10 mouse cellular contexts compared by ENCODE assay signal in genomic region chr9:120976158-120976557, GRCm38 (mm10). TPM values are rescaled to one million over a fixed set of nuclear protein-coding genes. Genes with fewer than 3 reads are reported as not detected.
A peak's percentile ranks its signal among the peaks of the same experiment; 100 is the strongest.
DNase-seq lines count a peak whose midpoint lies in the region; ATAC-seq lines count a peak whose summit lies in the region.
"Had no signal": no experiment of that assay in that cellular context is flagged by ENCODE, and none has a peak within 500 bp of the region (broad histone marks: within the 10 kb centered on the region; RNA-seq: fewer than 3 reads in every experiment).

No protein-coding gene starts in this region.

- 62% methylated on average over 5 of the region's 5 CpGs for WGBS in embryonic facial prominence, embryonic 14.5 days
- WGBS in embryonic facial prominence, embryonic 10.5 days: 86% methylated on average over 5 of the region's 5 CpGs
- WGBS in midbrain, embryonic 13.5 days: 61% methylated on average over 5 of the region's 5 CpGs
- WGBS in midbrain, embryonic 11.5 days: 79% methylated on average over 5 of the region's 5 CpGs
- 65% methylated on average over 5 of the region's 5 CpGs for WGBS in kidney, embryonic 16.5 days
- 50% methylated on average over 5 of the region's 5 CpGs for WGBS in neural tube, embryonic 15.5 days

- no peak overlapping the region for H3K4me3 ChIP-seq in embryonic facial prominence, embryonic 14.5 days (ENCODE audit: low read depth, low read length)
- no peak overlapping the region for H3K4me3 ChIP-seq in embryonic facial prominence, embryonic 10.5 days
- H3K4me3 ChIP-seq in midbrain, embryonic 13.5 days (replicated peaks): no peak overlapping the region
- no peak overlapping the region for H3K4me3 ChIP-seq in midbrain, embryonic 11.5 days (ENCODE audit: low read depth, low read length)
- H3K4me3 ChIP-seq in kidney, embryonic 16.5 days (ENCODE audit: low read length): no peak overlapping the region
- no peak overlapping the region for H3K4me3 ChIP-seq in neural tube, embryonic 15.5 days (replicated peaks)
- H3K4me3 ChIP-seq: liver, embryonic 13.5 days had no signal

- H3K4me2 ChIP-seq in embryonic facial prominence, embryonic 14.5 days (ENCODE audit: low read depth, low read length): no peak overlapping the region
- H3K4me2 ChIP-seq in midbrain, embryonic 13.5 days (replicated peaks): no peak overlapping the region
- H3K4me2 ChIP-seq in midbrain, embryonic 11.5 days: no peak overlapping the region
- H3K4me2 ChIP-seq in kidney, embryonic 16.5 days (replicated peaks; ENCODE audit: low read depth, low read length): no peak overlapping the region
- no peak overlapping the region for H3K4me2 ChIP-seq in neural tube, embryonic 15.5 days
- H3K4me2 ChIP-seq: liver, embryonic 13.5 days had no signal

- ATAC-seq in embryonic facial prominence, embryonic 14.5 days (ENCODE audit: low read depth): peak; percentile 44
- ATAC-seq in midbrain, embryonic 13.5 days: 0 out of 2 replicates have a peak, but pooled peaks have one; percentile 51
- no peak for ATAC-seq in midbrain, embryonic 11.5 days (ENCODE audit: low FRiP score)
- peak; percentile 39; the same call in 1 of the 2 replicates for ATAC-seq in kidney, embryonic 16.5 days (ENCODE audit: low FRiP score, low TSS enrichment)
- ATAC-seq in neural tube, embryonic 15.5 days (ENCODE audit: low FRiP score): peak; percentile 58; the same call in 1 of the 2 replicates

- H3K9ac ChIP-seq in embryonic facial prominence, embryonic 14.5 days (ENCODE audit: low read depth, low read length): no peak overlapping the region
- no peak overlapping the region for H3K9ac ChIP-seq in midbrain, embryonic 13.5 days (replicated peaks)
- no peak overlapping the region for H3K9ac ChIP-seq in midbrain, embryonic 11.5 days (ENCODE audit: low read length)
- no peak overlapping the region for H3K9ac ChIP-seq in kidney, embryonic 16.5 days (replicated peaks; ENCODE audit: low read length)
- H3K9ac ChIP-seq in neural tube, embryonic 15.5 days (replicated peaks): no peak overlapping the region
- H3K9ac ChIP-seq: liver, embryonic 13.5 days had no signal

- H3K4me1 ChIP-seq in embryonic facial prominence, embryonic 14.5 days (ENCODE audit: control insufficient read depth, insufficient read depth, low read length): peaks cover 11% of the 10 kb centered on the region
- peaks cover 34% of the 10 kb centered on the region for H3K4me1 ChIP-seq in embryonic facial prominence, embryonic 10.5 days
- peaks cover 22% of the 10 kb centered on the region for H3K4me1 ChIP-seq in midbrain, embryonic 13.5 days (replicated peaks)
- no peaks in the 10 kb centered on the region for H3K4me1 ChIP-seq in midbrain, embryonic 11.5 days (ENCODE audit: control insufficient read depth, insufficient read depth, low read length)
- peaks cover 5% of the 10 kb centered on the region; the same call in 1 of the 2 replicates for H3K4me1 ChIP-seq in kidney, embryonic 16.5 days (ENCODE audit: insufficient read depth, low read length)
- peaks cover 16% of the 10 kb centered on the region for H3K4me1 ChIP-seq in neural tube, embryonic 15.5 days
- H3K4me1 ChIP-seq: liver, embryonic 13.5 days had no signal

- H3K27me3 ChIP-seq in embryonic facial prominence, embryonic 14.5 days (replicated peaks; ENCODE audit: control insufficient read depth, insufficient read depth, low read length): no peaks in the 10 kb centered on the region
- H3K27me3 ChIP-seq in embryonic facial prominence, embryonic 10.5 days (replicated peaks; ENCODE audit: low read depth, poor library complexity, severe bottlenecking): no peaks in the 10 kb centered on the region
- no peaks in the 10 kb centered on the region for H3K27me3 ChIP-seq in midbrain, embryonic 13.5 days
- no peaks in the 10 kb centered on the region for H3K27me3 ChIP-seq in midbrain, embryonic 11.5 days (ENCODE audit: control insufficient read depth, insufficient read depth, low read length)
- no peaks in the 10 kb centered on the region for H3K27me3 ChIP-seq in kidney, embryonic 16.5 days (ENCODE audit: insufficient read depth, low read length)
- no peaks in the 10 kb centered on the region for H3K27me3 ChIP-seq in neural tube, embryonic 15.5 days (replicated peaks)
- H3K27me3 ChIP-seq: liver, embryonic 13.5 days had no signal

- no peaks in the 10 kb centered on the region for H3K36me3 ChIP-seq in embryonic facial prominence, embryonic 14.5 days (ENCODE audit: control insufficient read depth, insufficient read depth, low read length)
- H3K36me3 ChIP-seq in embryonic facial prominence, embryonic 10.5 days (replicated peaks): peaks cover 4% of the 10 kb centered on the region; the same call in 1 of the 2 replicates
- peaks cover 3% of the 10 kb centered on the region; the same call in 1 of the 2 replicates for H3K36me3 ChIP-seq in midbrain, embryonic 13.5 days
- no peaks in the 10 kb centered on the region for H3K36me3 ChIP-seq in midbrain, embryonic 11.5 days (ENCODE audit: control insufficient read depth, insufficient read depth, low read length)
- no peaks in the 10 kb centered on the region for H3K36me3 ChIP-seq in kidney, embryonic 16.5 days (ENCODE audit: insufficient read depth, low read length)
- no peaks in the 10 kb centered on the region for H3K36me3 ChIP-seq in neural tube, embryonic 15.5 days
- H3K36me3 ChIP-seq: liver, embryonic 13.5 days had no signal

- peak overlapping the region; percentile 67 for H3K27ac ChIP-seq in embryonic facial prominence, embryonic 14.5 days (replicated peaks; ENCODE audit: low read depth, low read length)
- H3K27ac ChIP-seq in embryonic facial prominence, embryonic 10.5 days (replicated peaks): no peak overlapping the region
- H3K27ac ChIP-seq in midbrain, embryonic 13.5 days: 0 out of 2 replicates have a peak overlapping the region, but pooled peaks have one; percentile 4
- H3K27ac ChIP-seq in midbrain, embryonic 11.5 days (ENCODE audit: low read depth, low read length): no peak overlapping the region
- 0 out of 2 replicates have a peak overlapping the region, but pooled peaks have one; percentile 22 for H3K27ac ChIP-seq in kidney, embryonic 16.5 days (ENCODE audit: low read length)
- H3K27ac ChIP-seq in neural tube, embryonic 15.5 days (replicated peaks): peak overlapping the region; percentile 54; the same call in 1 of the 2 replicates
- H3K27ac ChIP-seq: liver, embryonic 13.5 days had no signal

- no peaks in the 10 kb centered on the region for H3K9me3 ChIP-seq in embryonic facial prominence, embryonic 14.5 days (ENCODE audit: control insufficient read depth, low read length)
- H3K9me3 ChIP-seq in embryonic facial prominence, embryonic 10.5 days: no peaks in the 10 kb centered on the region
- H3K9me3 ChIP-seq in midbrain, embryonic 13.5 days: no peaks in the 10 kb centered on the region
- no peaks in the 10 kb centered on the region for H3K9me3 ChIP-seq in midbrain, embryonic 11.5 days (ENCODE audit: control insufficient read depth, low read length)
- H3K9me3 ChIP-seq in kidney, embryonic 16.5 days (ENCODE audit: low read length): no peaks in the 10 kb centered on the region
- no peaks in the 10 kb centered on the region for H3K9me3 ChIP-seq in neural tube, embryonic 15.5 days (replicated peaks)
- H3K9me3 ChIP-seq: liver, embryonic 13.5 days had no signal

- DNase-seq in embryonic facial prominence, embryonic 14.5 days (ENCODE audit: low spot score): peak; percentile 76
- DNase-seq in embryonic facial prominence, embryonic 10.5 days (ENCODE audit: low spot score): no peak
- DNase-seq in midbrain, embryonic 11.5 days (ENCODE audit: low spot score, missing footprints): no peak
- no peak for DNase-seq in cerebellum, adult 18-20 months
- DNase-seq in spleen, postnatal 14 days (ENCODE audit: low spot score in 2 of 2): no peak
- DNase-seq: liver, embryonic 13.5 days; thymus, postnatal 14 days had no signal

RNA-seq across cellular contexts. Expression of gene Ctnnb1, which starts 47.1 kb away (rescaled TPM):
- 716 and 779 TPM in 2 replicates for polyA plus RNA-seq in embryonic facial prominence, embryonic 14.5 days (2014; fragmentation: Nextera tagmentation; extraction: Ambion mirVana)
- 584 and 637 TPM in 2 replicates for polyA plus RNA-seq in embryonic facial prominence, embryonic 10.5 days (2016; fragmentation: Nextera tagmentation; extraction: Ambion mirVana)
- polyA plus RNA-seq in midbrain, embryonic 13.5 days (2015; fragmentation: Nextera tagmentation; extraction: Ambion mirVana): 616 and 667 TPM in 2 replicates
- polyA plus RNA-seq in midbrain, embryonic 11.5 days (2014; fragmentation: Nextera tagmentation; extraction: Ambion mirVana): 999 and 1,044 TPM in 2 replicates
- 639 and 663 TPM in 2 replicates for polyA plus RNA-seq in kidney, embryonic 16.5 days (2015; fragmentation: Nextera tagmentation; extraction: Ambion mirVana)
- polyA plus RNA-seq in neural tube, embryonic 15.5 days (2015; fragmentation: Nextera tagmentation; extraction: Ambion mirVana): 288 and 326 TPM in 2 replicates

Comparison
In these comparisons a context has a peak if more than half of its experiments do, and no peak if none do; other contexts are left out.
1. H3K27ac ChIP-seq: peak in embryonic facial prominence, embryonic 14.5 days (single experiment), midbrain, embryonic 13.5 days (single experiment), kidney, embryonic 16.5 days (single experiment) and neural tube, embryonic 15.5 days (single experiment); none in embryonic facial prominence, embryonic 10.5 days (single experiment) and midbrain, embryonic 11.5 days (single experiment).